Mouse (Mus musculus) cerebellum, adult 2 months (tissue): ENCODE data around the gene Morn1.

Experiments used
- CTCF ChIP-seq: fragments of 200-500 bp; IDR thresholded peaks from 2 replicates; pipeline ENCODE4 v1.5.1; 2011; ENCODE audit warnings: low read depth, mild to moderate bottlenecking, control low read depth, low read length, moderate library complexity, borderline replicate concordance; ENCODE audit not compliant: insufficient read depth
- POLR2A ChIP-seq: fragments of 200-500 bp; IDR thresholded peaks from 2 replicates; pipeline ENCODE4 v1.6.1; 2011; ENCODE audit warnings: low read length, control low read depth, borderline replicate concordance; ENCODE audit not compliant: insufficient read depth

GRCm38 (mm10) chr4:155143411-155143810 is 57.0 kb downstream of the Morn1 start:
- TF ChIP-seq CTCF, result no peak
- TF ChIP-seq POLR2A, result no peak
